Mouse (Mus musculus): ENCODE measurements around the gene Mast3.

DNA sequence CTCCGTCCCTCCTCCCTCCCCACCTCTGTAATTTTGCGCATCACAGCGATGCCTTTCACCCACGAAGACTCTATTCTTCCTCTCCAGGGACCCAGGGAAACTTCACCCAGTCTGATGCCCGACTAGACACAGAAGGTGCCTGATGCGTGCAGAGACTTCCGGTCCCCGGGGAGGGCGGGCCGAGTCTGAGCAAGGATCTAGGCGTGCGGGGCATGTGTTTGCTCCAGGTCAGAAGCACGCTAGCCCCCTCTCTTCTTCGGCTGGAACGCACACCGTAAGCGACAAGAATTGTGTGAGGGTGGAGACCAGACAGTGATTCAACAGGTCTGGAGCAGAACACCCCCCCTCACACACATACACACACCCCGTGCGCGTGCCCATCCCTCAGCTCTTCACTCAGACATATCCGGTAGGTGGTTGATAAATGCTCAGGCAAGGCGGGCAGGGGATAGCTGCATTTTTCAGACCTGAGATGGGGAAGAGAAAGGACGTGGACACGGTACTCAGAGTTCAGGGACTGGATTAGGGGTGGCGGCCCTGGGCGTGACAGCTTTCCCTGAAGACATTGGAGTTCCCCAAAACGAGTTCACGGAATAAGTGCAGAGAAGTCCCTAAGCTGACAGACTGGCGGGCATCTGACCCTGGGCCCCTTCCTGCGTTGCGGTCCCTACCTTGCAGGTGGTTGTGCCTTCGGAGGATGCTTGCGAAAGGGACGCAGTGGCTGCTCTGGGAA lies 38.9 kb downstream of the Mast3 start:
- no peak for TF ChIP-seq POLR2A (IDR thresholded peaks at IDR 0.05; ENCODE audit: low read depth, low read length)
- 0 out of 2 replicates have a peak, but pooled peaks have one; percentile 3 for TF ChIP-seq CTCF (IDR thresholded peaks at IDR 0.05; ENCODE audit: extremely low read depth, insufficient read length, insufficient replicate concordance, low read depth, low read length)

Data from small intestine, adult 2 months (tissue).